Comparison of ENCODE assay signal across 42 mouse cellular contexts in genomic region chr10:88741426-88741825, GRCm38 (mm10). TPM values are rescaled to one million over a fixed set of nuclear protein-coding genes. Genes with fewer than 3 reads are reported as not detected.
"Had no signal": no experiment of that assay in that cellular context is flagged by ENCODE, and none has a peak within 500 bp of the region (broad histone marks: within the 10 kb centered on the region; RNA-seq: fewer than 3 reads in every experiment).

No protein-coding gene starts in this region.

- H3K4me2 ChIP-seq: heart, embryonic 11.5 days; heart, embryonic 12.5 days; heart, embryonic 13.5 days; heart, embryonic 15.5 days; hindbrain, embryonic 12.5 days; hindbrain, embryonic 13.5 days; hindbrain, embryonic 14.5 days; hindbrain, embryonic 15.5 days; intestine, embryonic 15.5 days; kidney, embryonic 15.5 days had no signal

- H3K27ac ChIP-seq: heart, embryonic 10.5 days; heart, embryonic 13.5 days; heart, embryonic 15.5 days; hindbrain, embryonic 10.5 days; hindbrain, embryonic 12.5 days; hindbrain, embryonic 13.5 days; hindbrain, embryonic 14.5 days; hindbrain, embryonic 15.5 days; hindbrain, postnatal 0 days; intestine, embryonic 15.5 days; kidney, embryonic 15.5 days; kidney, postnatal 0 days; layer of hippocampus, adult 2 months; left cerebral cortex, adult 2 months had no signal

- H3K4me3 ChIP-seq: heart, embryonic 10.5 days; heart, embryonic 12.5 days; heart, embryonic 13.5 days; heart, embryonic 15.5 days; hindbrain, embryonic 10.5 days; hindbrain, embryonic 12.5 days; hindbrain, embryonic 13.5 days; hindbrain, embryonic 15.5 days; intestine, embryonic 15.5 days; kidney, embryonic 15.5 days; layer of hippocampus, adult 2 months; left cerebral cortex, adult 2 months had no signal

- ATAC-seq: hindbrain, embryonic 16.5 days; hindbrain, postnatal 0 days; inflammation-experienced regulatory T-cells, adult 6 months; intestine, embryonic 15.5 days; intestine, embryonic 16.5 days; intestine, postnatal 0 days had no signal

- H3K9me3 ChIP-seq: heart, embryonic 10.5 days; heart, embryonic 12.5 days; heart, embryonic 13.5 days; heart, embryonic 15.5 days; hindbrain, embryonic 10.5 days; hindbrain, embryonic 12.5 days; hindbrain, embryonic 13.5 days; hindbrain, embryonic 15.5 days; intestine, embryonic 15.5 days; kidney, embryonic 15.5 days had no signal

- H3K9ac ChIP-seq: heart, embryonic 12.5 days; heart, embryonic 13.5 days; heart, embryonic 15.5 days; hindbrain, embryonic 12.5 days; hindbrain, embryonic 13.5 days; hindbrain, embryonic 14.5 days; hindbrain, embryonic 15.5 days; intestine, embryonic 15.5 days; kidney, embryonic 15.5 days had no signal

- DNase-seq: heart, postnatal 10 days; heart, postnatal 14 days; heart, postnatal 36 days; heart, postnatal 4 days; kidney, adult 11 months; kidney, adult 18-20 months; kidney, adult 2 months; kidney, adult 8-10 months; kidney, adult 9 months; kidney, postnatal 10 days; kidney, postnatal 14 days; kidney, postnatal 25 days; kidney, postnatal 36 days; kidney, postnatal 4 days; layer of hippocampus, adult 9-11 months; layer of hippocampus, postnatal 36 days had no signal

- H3K27me3 ChIP-seq: heart, embryonic 12.5 days; heart, embryonic 13.5 days; heart, embryonic 15.5 days; hindbrain, embryonic 12.5 days; hindbrain, embryonic 13.5 days; hindbrain, embryonic 15.5 days; intestine, embryonic 15.5 days; kidney, embryonic 15.5 days had no signal

- H3K4me1 ChIP-seq: heart, embryonic 10.5 days; heart, embryonic 12.5 days; heart, embryonic 13.5 days; heart, embryonic 15.5 days; hindbrain, embryonic 10.5 days; hindbrain, embryonic 12.5 days; hindbrain, embryonic 13.5 days; hindbrain, embryonic 15.5 days; intestine, embryonic 15.5 days; kidney, embryonic 15.5 days had no signal

RNA-seq across cellular contexts. Expression of gene Spic, which starts 56.6 kb away (rescaled TPM):
- total RNA-seq: heart, postnatal 4 days; hindbrain, postnatal 0 days; layer of hippocampus, adult 18-20 months; layer of hippocampus, adult 2 months; layer of hippocampus, adult 8-10 months; layer of hippocampus, postnatal 10 days; layer of hippocampus, postnatal 14 days; layer of hippocampus, postnatal 25 days; layer of hippocampus, postnatal 36 days; left cerebral cortex, adult 18-20 months; left cerebral cortex, adult 2 months had no signal
- polyA plus RNA-seq: heart, embryonic 10.5 days; heart, embryonic 11.5 days; hindbrain, embryonic 10.5 days; hindbrain, embryonic 12.5 days; hindbrain, embryonic 15.5 days; hindbrain, postnatal 0 days had no signal
